Mouse (Mus musculus) embryonic fibroblast, embryonic 13.5 days (primary cell): ENCODE measurements at regions not wholly inside any gene's neighbourhood (a gene's known extent, or its start where the extent isn't known, plus 50 kb on each side); places are given as distances from the start of the nearest gene placed in this dataset.

Experiments
- CTCF ChIP-seq: IDR thresholded peaks from 2 replicates; pipeline ENCODE4 v1.5.1; 2011; ENCODE audit warnings: mild to moderate bottlenecking, control low read depth, low read length, moderate library complexity, borderline replicate concordance; ENCODE audit not compliant: insufficient read depth
- POLR2A ChIP-seq: IDR thresholded peaks from 2 replicates; pipeline ENCODE4 v1.6.1; 2011; ENCODE audit warnings: low read depth, mild to moderate bottlenecking, control low read depth, low read length, moderate library complexity

DNA sequence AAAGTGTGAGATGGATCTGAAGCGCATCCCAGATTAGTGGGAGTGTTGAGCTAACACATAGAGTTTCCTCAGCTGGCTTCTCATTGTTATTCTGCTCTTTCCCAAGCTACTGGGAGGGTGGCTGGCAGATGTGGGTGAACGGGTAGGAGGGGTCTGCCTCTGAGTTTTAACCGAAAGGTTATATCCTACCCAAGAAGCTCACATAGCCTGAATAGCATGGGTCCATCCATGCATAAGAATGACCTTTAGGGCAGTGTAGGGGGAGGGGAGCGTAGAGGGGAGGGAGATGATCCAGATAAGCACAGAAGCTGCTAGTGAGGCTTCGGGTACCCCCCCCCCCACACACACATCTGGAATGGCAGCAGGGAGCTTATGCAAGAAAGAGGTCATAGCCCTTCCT is 113.2 kb upstream of the Sh3bp4 start:
- TF ChIP-seq CTCF (no peak), POLR2A (no peak)
